Mouse (Mus musculus): Measurements from ENCODE around the gene Jam3.
A peak's percentile ranks its signal among the peaks of the same experiment; 100 is the strongest.

Gene Jam3

GRCm38 (mm10) chr9:27166981-27167380 lies 11.8 kb upstream of the Jam3 start:
- DNase-seq = peak; percentile 65 to 66

GRCm38 (mm10) chr9:27165596-27165995 lies 10.4 kb upstream of the Jam3 start:
- DNase-seq = no peak

DNA sequence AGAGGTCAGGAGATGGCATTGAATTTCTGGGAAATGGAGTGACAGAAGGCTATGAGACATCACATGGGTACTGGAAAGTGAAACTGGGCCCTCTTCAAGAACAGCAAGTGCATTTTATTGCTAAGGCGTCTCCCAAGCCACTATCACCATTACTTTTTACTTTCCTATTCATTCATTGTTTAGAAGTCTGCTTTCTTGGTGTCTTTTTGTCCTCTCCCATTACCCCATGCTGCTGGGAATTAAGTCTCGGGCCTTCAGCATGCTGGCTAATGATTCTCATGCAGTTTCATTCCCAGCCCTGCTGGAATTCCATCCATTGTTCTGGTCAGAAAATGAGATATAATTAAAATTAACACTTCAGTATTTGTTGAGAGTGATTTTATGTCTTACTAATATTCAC lies 9.7 kb upstream of the Jam3 start:
- DNase-seq = no peak

DNA sequence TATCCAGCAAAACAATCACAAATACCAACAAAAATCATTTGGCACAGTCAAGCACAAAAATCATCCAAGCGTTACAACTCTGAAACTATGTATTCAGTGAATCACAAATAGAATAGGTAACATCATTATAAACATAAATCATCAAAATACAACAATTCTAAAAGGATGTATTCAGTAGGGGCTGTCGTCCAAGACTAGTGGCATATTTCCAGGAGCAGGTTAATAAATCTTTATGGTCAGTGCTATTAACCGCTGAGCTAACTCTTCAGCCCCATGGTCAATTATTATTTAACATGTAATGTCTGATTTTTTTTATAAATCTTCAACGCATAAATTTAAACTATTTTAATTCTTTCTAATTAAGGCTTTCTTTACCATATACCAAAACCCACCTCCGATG lies 8.4 kb upstream of the Jam3 start:
- DNase-seq = peak; percentile 30 to 47

DNA sequence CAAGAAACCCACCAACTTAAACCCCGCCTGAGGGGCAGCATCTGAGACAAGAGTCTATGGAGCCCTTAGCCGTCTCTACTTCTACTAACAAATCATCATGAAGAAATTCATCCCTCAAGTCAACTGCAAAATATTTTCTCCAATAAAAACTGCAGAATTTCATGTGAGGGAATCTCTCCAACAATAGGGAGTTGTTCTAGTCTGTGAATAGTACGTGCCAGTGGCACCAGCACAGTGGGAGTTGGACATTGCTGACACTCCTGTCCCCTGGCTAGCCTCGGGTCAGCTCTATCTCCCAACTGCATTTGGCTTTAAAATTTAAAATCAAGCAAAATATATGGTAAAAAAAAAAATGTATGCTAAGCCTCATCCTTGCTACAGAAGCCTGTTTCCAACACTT lies 1.4 kb downstream of the Jam3 start:
- DNase-seq = no peak

- no peak for DNase-seq
These were observed 5.4 kb downstream of the Jam3 start for GRCm38 (mm10) chr9:27149836-27150235.

- peak; percentile 60 to 66 for DNase-seq
These were observed 6.4 kb downstream of the Jam3 start for GRCm38 (mm10) chr9:27148631-27149471.

DNA sequence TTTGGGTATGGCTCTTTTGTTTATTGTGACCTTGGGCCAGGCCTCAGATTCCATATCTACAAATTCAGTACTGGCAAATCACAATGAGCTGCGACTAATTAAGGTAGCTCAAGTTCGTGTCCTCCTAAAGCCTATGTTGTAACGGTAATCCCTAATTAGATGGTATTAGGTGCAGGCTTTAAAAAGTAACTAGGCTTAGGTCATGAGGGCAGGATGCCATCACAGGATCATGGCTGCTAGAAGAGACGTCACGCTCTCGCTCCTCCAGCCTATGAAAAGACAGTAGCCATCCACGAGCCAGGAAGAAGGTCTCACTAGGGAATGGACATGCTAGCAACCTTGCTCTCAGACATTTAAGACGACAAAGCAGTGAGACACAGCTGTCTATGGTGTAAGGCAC lies 7.3 kb downstream of the Jam3 start:
- DNase-seq = peak in 1 of 2 experiments; percentile 22

DNA sequence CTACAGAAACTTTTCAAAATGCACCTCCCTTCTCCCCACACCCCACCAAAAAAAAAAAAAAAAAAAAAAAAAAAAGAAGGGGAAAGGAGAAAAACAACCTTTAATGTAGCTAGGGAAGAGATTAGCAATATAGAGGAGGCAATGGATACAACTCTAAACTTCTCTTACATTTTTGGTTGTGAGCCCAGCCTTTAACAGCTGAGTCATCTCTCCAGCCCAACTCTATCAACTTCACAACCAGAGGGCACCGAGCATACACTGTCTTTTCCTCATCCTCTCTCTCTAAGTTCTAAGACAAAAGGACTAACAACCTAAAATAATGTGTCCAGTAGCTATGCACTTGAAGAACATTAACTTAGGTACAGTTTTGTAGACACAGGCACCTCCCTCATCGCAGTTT lies 8.4 kb downstream of the Jam3 start:
- no peak for DNase-seq

- no peak for DNase-seq
These were observed 10.2 kb downstream of the Jam3 start for GRCm38 (mm10) chr9:27144996-27145395.

DNA sequence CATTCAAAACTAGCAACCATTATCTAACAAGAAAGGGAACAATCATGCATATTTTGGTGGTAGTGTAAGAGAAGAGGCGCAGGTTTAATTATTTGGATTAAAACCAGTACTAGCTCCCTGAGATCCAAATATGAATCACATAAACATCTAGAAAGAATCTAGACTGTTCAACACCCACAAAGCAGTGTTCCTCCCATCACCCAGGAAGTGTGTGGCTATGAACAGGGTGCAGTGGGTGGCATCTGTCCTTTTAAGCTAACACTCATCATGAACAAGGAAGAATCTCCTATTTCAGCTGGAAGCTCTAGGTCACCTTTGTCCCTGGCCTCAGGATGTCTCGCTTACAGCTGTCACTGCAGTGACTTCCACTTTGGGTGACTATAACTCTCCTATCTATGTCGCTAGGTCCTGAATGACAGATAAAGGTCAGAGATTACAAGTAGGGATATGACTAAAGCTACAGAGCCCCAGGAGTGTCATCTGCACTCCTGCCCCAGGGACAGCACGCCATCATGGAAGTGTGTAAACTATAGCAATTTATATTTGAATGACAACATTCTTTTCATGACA lies 10.9 kb downstream of the Jam3 start:
- DNase-seq = no peak

GRCm38 (mm10) chr9:27140432-27141065 lies 14.7 kb downstream of the Jam3 start:
- DNase-seq = no peak

DNA sequence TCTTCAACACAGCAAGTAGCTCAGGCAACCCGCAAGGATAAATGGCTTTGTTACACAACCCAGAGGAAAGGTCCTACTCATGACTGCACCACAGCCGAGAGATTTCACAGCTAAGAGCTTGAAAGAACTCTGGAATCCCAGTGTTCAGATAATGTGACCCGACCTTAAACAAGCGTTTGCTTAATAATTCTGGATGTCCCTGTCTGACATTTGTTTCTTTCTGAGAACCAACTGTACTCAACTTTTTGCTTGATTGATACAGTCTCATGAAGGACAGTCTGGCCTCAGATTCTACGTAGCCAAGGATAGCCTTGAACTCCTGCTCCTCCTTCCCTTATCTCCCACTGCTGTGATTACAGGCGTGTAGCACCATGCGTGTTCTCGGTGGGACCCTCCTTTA lies 18.6 kb downstream of the Jam3 start:
- DNase-seq = no peak

DNA sequence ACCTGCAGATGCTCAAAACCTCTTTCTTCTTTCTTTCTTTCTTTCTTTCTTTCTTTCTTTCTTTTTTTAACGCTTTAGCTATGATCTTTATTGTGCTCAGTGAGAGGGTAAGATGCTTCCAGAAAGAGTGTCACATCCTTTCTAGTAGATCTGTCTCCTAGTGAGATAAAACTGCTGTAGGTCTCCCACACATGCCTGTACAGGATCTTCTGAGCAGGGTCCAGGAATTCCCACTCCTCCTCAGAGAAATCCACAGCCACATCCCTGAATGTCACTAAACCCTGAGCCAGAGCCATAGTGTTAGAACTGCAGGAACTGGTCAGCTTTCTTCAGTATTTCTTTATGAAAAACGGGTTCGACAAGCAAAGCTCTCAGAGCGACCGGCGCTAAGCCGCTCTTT lies 19.8 kb downstream of the Jam3 start:
- no peak for DNase-seq

DNA sequence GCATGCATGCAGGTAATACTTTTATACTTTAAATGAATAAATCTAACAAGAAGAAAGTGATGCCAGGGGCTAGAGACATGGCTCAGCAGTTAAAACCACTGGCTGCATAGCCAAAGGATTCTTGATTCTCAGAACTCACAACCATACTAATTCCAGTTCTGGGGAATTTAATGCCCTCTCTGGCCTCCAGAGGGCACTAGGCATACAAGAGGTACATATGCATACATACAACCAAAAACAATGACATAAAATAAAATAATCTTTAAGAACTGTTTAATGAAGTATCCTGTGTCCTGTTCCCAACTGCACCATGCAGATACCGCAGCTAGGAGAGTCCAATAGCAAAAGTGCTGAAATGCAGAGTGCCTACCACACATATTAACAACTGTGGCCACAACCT lies 20.8 kb downstream of the Jam3 start:
- peak in 1 of 2 experiments; percentile 72 for DNase-seq

DNA sequence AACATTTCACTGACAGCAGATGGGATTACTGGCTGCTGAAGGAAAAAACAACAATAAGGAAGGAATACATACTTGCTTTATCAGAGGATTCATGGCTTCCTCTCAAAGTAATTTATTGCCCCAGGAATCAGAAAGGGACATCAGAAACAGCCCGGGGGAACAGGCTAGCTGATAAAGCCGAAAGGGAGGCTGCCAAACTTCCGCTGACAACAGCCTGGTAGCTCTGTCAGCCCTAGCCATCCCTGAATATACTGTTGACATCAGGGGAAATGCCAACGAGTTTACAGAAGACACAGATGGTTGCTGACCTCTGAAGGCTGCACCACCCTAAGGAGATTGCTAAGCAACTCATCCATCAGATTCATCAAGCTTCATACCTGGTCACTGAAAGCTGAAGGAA lies 26.6 kb downstream of the Jam3 start:
- peak; percentile 20 to 51 for DNase-seq

- no peak for DNase-seq
These were observed 28.7 kb downstream of the Jam3 start for GRCm38 (mm10) chr9:27126543-27126942.

GRCm38 (mm10) chr9:27125450-27125849 lies 29.8 kb downstream of the Jam3 start:
- DNase-seq = no peak

GRCm38 (mm10) chr9:27123947-27124346 lies 31.3 kb downstream of the Jam3 start:
- no peak for DNase-seq

DNA sequence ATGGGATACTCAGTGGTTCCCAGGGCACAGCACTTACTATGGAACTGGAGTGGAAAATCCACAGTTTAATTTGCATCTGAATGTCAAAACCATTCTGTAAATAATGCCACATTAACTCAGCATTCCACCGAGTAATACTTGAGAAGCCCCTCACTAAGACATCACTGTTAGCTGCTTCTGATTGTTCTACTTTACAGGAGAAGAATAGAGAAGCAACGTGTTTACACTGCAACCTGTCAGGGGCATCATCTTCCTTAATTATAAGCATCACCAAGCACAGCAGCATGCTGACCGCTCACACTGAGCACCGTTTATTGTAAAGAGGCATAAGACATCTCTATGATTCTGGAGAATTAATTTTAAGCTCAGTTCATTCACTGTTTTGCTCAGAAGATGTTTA lies 32.3 kb downstream of the Jam3 start:
- no peak for DNase-seq

DNA sequence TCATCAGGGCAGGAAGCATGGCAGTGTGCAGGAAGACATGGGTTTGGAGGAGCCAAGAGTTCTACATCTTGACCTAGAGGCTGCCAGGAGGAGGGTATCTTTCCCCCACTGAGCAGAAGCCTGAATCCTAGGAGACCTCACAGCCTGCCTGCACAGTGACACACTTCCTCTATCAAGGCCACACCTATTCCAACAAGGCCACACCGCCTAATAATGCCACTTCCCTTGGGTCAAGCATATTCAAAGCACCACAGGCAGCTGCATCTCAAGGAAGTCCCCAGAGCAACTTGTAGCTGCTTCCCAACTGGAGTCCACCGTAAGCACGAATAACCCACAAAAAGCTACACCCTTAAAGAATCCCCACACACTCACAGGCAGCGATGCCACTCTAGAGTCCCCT lies 33.1 kb downstream of the Jam3 start:
- DNase-seq = no peak

GRCm38 (mm10) chr9:27121254-27121653 lies 34.0 kb downstream of the Jam3 start:
- DNase-seq = no peak

GRCm38 (mm10) chr9:27111756-27112155 lies 43.5 kb downstream of the Jam3 start:
- DNase-seq = no peak

DNA sequence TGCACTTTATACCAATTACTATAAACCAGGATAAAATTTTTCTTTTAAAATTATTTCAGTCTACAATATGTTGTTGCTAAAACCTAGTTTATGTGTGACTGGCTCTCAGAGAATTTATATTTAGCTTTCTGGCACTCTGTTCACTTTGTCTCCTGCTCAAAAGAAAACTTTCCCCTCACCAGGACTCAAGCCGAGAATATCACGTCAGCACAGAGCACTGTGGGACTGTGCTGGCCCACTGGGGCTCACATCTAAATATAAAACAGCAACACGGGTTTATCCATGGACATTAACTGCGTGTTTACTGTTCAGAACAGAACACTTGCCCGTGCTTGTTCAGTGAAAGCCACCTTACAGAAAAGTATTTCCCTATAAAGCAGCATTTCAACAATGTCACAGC lies 44.5 kb downstream of the Jam3 start:
- DNase-seq = no peak

Data from kidney, adult 8-10 months (tissue).